Mouse (Mus musculus) hindbrain, postnatal 0 days (tissue): ENCODE results near the gene Fam229b. TPM values are rescaled to one million over a fixed set of nuclear protein-coding genes. Genes with fewer than 3 reads are reported as not detected.

Experiments
- ATAC-seq: fragments of 200-750 bp; cut with Nextera tagmentation; 2 replicates; pipeline ENCODE4 v1.8.0; 2017; ENCODE audit warnings: mild to moderate bottlenecking, moderate TSS enrichment, moderate library complexity
- DNase-seq: peaks from one replicate; pipeline ENCODE4 v3.0.0-alpha.2; 2015; ENCODE audit warnings: low spot score
- H3K27ac ChIP-seq: fragments of 300-500 bp; sonication (generic); 2 replicates; pipeline ENCODE4 v1.5.1; 2014; ENCODE audit warnings: mild to moderate bottlenecking
- H3K27me3 ChIP-seq: fragments of 300-500 bp; sonication (generic); 2 replicates; pipeline ENCODE4 v1.6.1; 2014; ENCODE audit warnings: low read length, mixed read lengths; ENCODE audit not compliant: insufficient read depth
- H3K36me3 ChIP-seq: fragments of 300-500 bp; sonication (generic); 2 replicates; pipeline ENCODE4 v1.6.1; 2014; ENCODE audit warnings: low read length, mixed read lengths; ENCODE audit not compliant: insufficient read depth
- H3K4me1 ChIP-seq: fragments of 300-500 bp; sonication (generic); 2 replicates; pipeline ENCODE4 v1.6.1; 2014; ENCODE audit warnings: antibody characterized with exemption, low read length, mixed read lengths; ENCODE audit not compliant: insufficient read depth
- H3K4me2 ChIP-seq: fragments of 300-500 bp; sonication (generic); 2 replicates; pipeline ENCODE4 v1.6.1; 2014; ENCODE audit warnings: low read depth, mild to moderate bottlenecking, low read length, moderate library complexity, mixed read lengths
- H3K4me3 ChIP-seq: fragments of 300-500 bp; sonication (generic); 2 replicates; pipeline ENCODE4 v1.5.1; 2014; ENCODE audit warnings: low read length
- H3K9ac ChIP-seq: fragments of 300-500 bp; sonication (generic); replicated peaks from 2 replicates; pipeline ENCODE4 v1.6.1; 2014; ENCODE audit warnings: mild to moderate bottlenecking, low read length, moderate library complexity, mixed read lengths
- H3K9me3 ChIP-seq: fragments of 300-500 bp; sonication (generic); 2 replicates; pipeline ENCODE4 v1.6.1; 2016; ENCODE audit warnings: low read length, mixed read lengths
- CTCF ChIP-seq: IDR thresholded peaks from 2 replicates; pipeline ENCODE4 v1.5.1; 2016; ENCODE audit warnings: antibody characterized with exemption, control low read depth, low read depth
- WGBS: fragments of 180-500 bp; shearing (Covaris S2); extraction: QIAGEN DNeasy Blood & Tissue Kit; methylation state at CpG from one replicate; pipeline ENCODE4 v1.1.7; 2014; 5-methylcytosine and 5-hydroxymethylcytosine counted together
- polyA plus RNA-seq: library from polyadenylated mRNA; unstranded; fragments of >200 nt; fragmentation: Nextera tagmentation; extraction: Ambion mirVana; gene quantifications from 2 replicates; pipeline ENCODE4 v1.2.1, GENCODE M21; 2015
- total RNA-seq: library from RNA; depleted of rRNA; stranded (reverse); fragments of >200 nt; gene quantifications from 2 replicates; pipeline ENCODE4 v1.2.3, GENCODE M21; 2014

Fam229b gene
- total and polyA plus RNA-seq, 2 experiments from 2014 or later: 22.8 to 43.8 TPM

DNA sequence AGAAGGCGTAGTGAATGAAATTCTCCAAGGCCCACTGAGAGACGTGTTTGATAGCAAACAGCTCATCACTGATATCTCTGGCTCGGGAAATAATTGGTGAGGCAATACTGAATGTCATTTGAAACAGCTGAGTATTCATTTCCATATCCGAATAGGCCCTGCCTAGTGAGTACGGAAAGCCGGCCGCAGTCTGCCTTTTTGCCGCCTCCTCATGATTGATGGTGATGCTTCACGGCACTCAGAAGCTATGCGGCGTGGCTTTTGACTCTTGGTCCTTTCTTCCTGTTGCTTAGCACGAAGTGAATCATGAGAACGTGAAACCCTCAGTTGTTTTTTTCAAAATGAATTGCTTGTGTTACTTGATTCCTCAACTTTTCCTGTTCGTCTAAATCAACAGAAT, 7.1 kb upstream of the Fam229b start:
- Histone ChIP-seq H3K27ac (no peak overlapping the region), H3K4me1 (no peaks in the 10 kb centered on the region), H3K4me2 (no peak overlapping the region), H3K27me3 (no peaks in the 10 kb centered on the region), H3K4me3 (no peak overlapping the region), H3K36me3 (peaks cover 8% of the 10 kb centered on the region; the same call in 1 of the 2 replicates), H3K9ac (no peak overlapping the region), H3K9me3 (no peaks in the 10 kb centered on the region)
- no peak for TF ChIP-seq CTCF
- DNase-seq: no peak
- no peak for ATAC-seq
- WGBS: 47% methylated on average over 14 of the region's 14 CpGs

DNA sequence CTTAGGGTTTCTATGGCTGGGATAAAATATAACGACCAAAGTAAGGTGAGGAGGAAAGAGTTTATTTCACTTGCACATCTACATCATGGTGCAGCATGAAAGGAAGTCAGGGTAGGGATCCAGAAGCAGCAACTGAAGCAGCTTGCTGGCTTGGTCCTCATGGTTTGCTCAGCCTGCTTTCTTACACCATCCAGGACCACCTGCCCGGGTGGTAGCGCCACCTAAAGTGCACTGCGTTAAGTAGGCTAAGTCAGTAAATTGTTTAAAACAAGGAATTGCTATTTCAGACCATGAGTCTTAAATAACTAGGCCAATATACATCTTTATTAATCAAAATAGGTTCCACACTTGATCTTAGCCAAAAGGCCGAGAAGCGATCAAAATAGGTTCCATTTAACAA, 5.0 kb upstream of the Fam229b start:
- WGBS: 86% methylated on average over 6 of the region's 6 CpGs
- TF ChIP-seq CTCF: no peak

DNA sequence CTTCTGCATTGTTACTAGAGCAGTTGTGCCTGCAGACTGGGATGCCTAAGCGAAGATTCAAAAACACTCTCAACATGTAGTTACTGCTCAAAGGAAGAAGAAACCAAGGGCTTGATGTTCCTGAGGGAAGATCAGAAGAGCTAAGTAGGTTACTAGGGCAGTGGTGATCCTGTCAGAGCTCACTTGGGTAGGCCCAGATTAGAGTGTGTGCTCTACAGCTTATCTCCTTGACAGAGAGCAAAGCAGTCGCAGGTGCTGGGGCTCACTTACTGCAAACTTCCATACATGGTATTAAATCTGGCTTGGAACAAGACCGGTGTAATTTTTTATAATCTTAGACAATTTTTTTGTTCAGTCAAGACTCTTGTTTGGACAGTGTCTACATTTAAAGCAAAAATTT, 4.1 kb upstream of the Fam229b start:
- WGBS: 91% methylated on average over 3 of the region's 3 CpGs
- Histone ChIP-seq H3K4me2 (no peak overlapping the region), H3K36me3 (peaks cover 8% of the 10 kb centered on the region; the same call in 1 of the 2 replicates), H3K27me3 (no peaks in the 10 kb centered on the region), H3K4me3 (no peak overlapping the region), H3K9ac (no peak overlapping the region), H3K27ac (no peak overlapping the region), H3K4me1 (no peaks in the 10 kb centered on the region), H3K9me3 (no peaks in the 10 kb centered on the region)
- TF ChIP-seq CTCF: no peak
- no peak for DNase-seq
- ATAC-seq: no peak

More for the DNA sequence above, 5.0 kb upstream of the Fam229b start:
- Histone ChIP-seq H3K27ac (no peak overlapping the region), H3K4me2 (no peak overlapping the region), H3K36me3 (peaks cover 8% of the 10 kb centered on the region; the same call in 1 of the 2 replicates), H3K4me3 (no peak overlapping the region), H3K9me3 (no peaks in the 10 kb centered on the region), H3K9ac (no peak overlapping the region), H3K27me3 (no peaks in the 10 kb centered on the region), H3K4me1 (no peaks in the 10 kb centered on the region)
- DNase-seq: no peak
- ATAC-seq: no peak

DNA sequence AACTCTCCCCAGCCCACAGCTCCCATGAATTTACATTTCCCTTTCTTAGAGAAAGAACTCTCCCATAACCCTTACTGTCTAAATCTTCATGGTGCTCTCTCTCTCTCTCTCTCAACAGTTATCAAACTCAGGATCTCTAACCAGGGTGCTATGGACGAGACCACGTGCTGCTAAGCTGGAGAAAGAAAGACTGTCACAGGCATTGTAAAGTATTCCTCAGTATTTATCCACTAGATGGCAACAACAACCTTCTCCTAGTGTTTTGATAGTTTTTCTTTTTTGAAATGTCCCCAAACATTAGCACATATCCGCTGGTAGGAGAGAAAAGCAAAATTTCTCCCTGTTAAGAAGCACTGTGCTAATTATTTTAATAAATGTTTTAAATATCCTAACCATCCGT, 12.3 kb downstream of the Fam229b start:
- no peak overlapping the region for H3K9ac ChIP-seq
- peak; percentile 64 for DNase-seq
- 27% methylated on average over 4 of the region's 4 CpGs for WGBS

DNA sequence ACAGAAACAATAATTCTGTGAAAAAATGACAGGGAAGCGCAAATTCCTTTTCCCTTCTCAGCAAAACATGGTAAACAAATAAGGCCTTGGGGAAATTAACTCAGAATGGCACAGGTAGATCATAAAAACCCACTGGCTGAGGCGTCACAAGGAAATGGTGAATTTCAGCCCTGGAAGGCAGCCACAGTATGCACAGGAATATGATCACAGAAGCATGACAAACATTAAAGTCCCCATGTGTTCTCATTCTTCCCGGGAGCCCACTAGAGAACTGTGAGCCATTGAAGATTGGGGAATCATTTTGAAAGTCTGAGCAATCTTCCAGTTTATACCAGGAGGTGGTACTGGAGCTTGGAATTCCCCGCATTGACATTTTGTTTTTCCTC, 24.2 kb downstream of the Fam229b start:
- no peak for TF ChIP-seq CTCF
- Histone ChIP-seq H3K36me3 (no peaks in the 10 kb centered on the region), H3K27ac (no peak overlapping the region), H3K4me1 (no peaks in the 10 kb centered on the region), H3K27me3 (no peaks in the 10 kb centered on the region), H3K4me3 (no peak overlapping the region), H3K9me3 (no peaks in the 10 kb centered on the region), H3K9ac (no peak overlapping the region), H3K4me2 (no peak overlapping the region)
- DNase-seq (peak; percentile 40), ATAC-seq (no peak)
- 48% methylated on average over 4 of the region's 4 CpGs for WGBS

More for the DNA sequence above, 12.3 kb downstream of the Fam229b start:
- H3K27me3 ChIP-seq: no peaks in the 10 kb centered on the region
- H3K4me2 ChIP-seq: no peak overlapping the region
- ATAC-seq: no peak; the same call in 1 of the 2 replicates
- no peaks in the 10 kb centered on the region for H3K4me1 ChIP-seq
- peak; percentile 66 for TF ChIP-seq CTCF
- H3K9me3 ChIP-seq: no peaks in the 10 kb centered on the region
- H3K4me3 ChIP-seq: no peak overlapping the region
- no peak overlapping the region for H3K27ac ChIP-seq
- H3K36me3 ChIP-seq: no peaks in the 10 kb centered on the region

DNA sequence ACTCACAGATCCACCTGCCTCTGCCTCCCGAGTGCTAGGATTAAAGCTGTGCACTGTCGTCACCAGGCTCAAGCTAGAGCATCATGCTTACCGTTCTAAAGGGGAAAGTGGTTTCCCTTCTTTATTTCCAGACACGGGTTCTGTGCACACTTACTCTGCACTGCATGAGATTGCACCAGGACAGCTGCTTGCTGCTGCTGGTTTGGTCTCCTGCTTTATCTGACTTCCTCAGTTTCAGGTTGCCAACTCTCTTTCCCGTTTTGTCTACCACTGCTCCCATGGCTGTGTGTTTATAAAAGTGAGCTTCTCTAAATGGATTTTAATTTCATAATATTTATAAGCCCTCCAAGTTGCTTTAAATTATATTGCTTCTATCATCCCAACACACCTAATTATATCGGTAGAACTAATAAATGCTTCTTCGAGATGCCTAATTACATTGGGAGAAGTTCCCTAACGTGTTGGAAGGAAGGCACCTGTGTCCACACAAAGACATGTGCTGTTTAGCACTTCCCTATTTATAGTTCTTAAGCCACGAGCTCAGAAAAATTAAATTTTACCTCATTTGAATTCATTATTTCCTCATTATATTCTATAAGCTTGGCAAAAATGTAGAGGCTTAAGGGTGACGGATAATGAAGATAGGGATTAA, 24.8 kb downstream of the Fam229b start:
- DNase-seq (no peak), ATAC-seq (no peak)
- no peak overlapping the region for H3K27ac ChIP-seq
- no peaks in the 10 kb centered on the region for H3K27me3 ChIP-seq
- no peak overlapping the region for H3K4me2 ChIP-seq
- no peak overlapping the region for H3K9ac ChIP-seq
- no peaks in the 10 kb centered on the region for H3K9me3 ChIP-seq
- no peaks in the 10 kb centered on the region for H3K4me1 ChIP-seq
- WGBS: 59% methylated on average over 10 of the region's 10 CpGs
- no peak for TF ChIP-seq CTCF
- no peaks in the 10 kb centered on the region for H3K36me3 ChIP-seq
- H3K4me3 ChIP-seq: no peak overlapping the region

DNA sequence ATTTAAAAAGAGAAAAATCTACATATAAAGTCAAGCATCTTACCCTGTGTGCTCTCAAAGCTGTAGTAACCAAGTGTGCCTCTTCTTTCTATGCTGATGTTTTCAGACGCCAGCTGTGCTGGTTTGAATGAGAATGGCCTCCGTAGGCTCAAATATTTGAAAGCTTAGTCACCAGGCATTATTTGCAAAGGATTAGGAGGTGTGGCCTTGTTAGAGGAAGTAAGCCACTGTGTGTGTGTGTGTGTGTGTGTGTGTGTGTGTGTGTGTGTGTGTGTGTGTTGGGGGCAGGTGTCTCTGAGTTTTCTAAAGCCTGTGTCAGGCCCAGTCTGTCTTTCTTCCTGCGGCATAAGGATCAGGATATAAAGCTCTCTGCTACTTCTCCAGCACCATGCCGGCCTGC, 26.8 kb downstream of the Fam229b start:
- H3K4me3 ChIP-seq: no peak overlapping the region
- 51% methylated on average over 4 of the region's 4 CpGs for WGBS
- H3K27me3 ChIP-seq: no peaks in the 10 kb centered on the region
- no peaks in the 10 kb centered on the region for H3K9me3 ChIP-seq
- H3K36me3 ChIP-seq: no peaks in the 10 kb centered on the region
- TF ChIP-seq CTCF: no peak
- no peaks in the 10 kb centered on the region for H3K4me1 ChIP-seq
- DNase-seq: no peak
- no peak overlapping the region for H3K9ac ChIP-seq
- no peak overlapping the region for H3K27ac ChIP-seq
- no peak overlapping the region for H3K4me2 ChIP-seq
- no peak for ATAC-seq
